19 mouse cellular contexts compared by ENCODE assay signal in the genomic region with DNA sequence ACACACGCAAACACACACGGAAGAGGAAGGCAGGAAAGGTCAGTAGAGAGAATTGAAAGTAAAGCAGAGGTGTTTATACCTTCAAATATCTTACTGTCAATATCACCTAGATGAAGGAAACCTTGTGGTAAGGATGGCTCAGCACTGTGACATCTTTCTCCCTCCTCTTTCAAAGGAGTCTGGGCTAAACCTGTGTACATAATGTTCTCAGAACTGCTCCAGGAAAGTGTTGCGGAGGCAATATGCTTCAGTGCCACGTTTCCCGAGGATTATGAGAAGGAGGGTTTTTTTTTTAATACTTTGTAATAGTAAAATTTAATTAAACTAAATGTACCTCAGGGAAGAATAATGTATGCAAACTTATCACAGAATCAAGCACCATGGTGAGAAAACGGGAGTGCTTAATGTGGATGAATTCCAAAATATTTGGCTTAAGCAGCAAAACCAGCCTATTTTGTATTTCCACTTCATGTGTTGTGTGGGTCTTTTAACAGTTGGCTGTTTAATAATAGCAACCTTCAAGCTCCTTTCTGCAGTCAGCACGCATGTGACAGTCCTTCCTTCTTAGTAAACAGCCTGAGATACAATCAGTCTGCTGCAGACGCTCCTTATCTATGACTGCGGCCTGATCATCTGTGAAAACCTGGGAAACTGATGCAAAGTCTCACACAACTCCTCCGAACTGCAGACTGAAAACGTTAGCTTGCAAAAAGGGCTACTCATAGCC.
A peak's percentile ranks its signal among the peaks of the same experiment; 100 is the strongest.
DNase-seq lines count a peak whose midpoint lies in the region; TF ChIP-seq lines count a peak whose summit lies in the region.
"Had no signal": no experiment of that assay in that cellular context is flagged by ENCODE, and none has a peak within 500 bp of the region (broad histone marks: within the 10 kb centered on the region; RNA-seq: fewer than 3 reads in every experiment).

No protein-coding gene starts in this region.

- intact Hi-C loops in left cerebral cortex, adult 2 months (cut with DNase I), result loop anchor here (5.0 kb wide), 1 partner anchor 259 kb away; no protein-coding TSS in a partner anchor

- no peak for TF ChIP-seq CTCF in left cerebral cortex, adult 2 months (IDR thresholded peaks at IDR 0.05)

- DNase-seq in left cerebral cortex, adult 11 months (ENCODE audit: low spot score), result peak; percentile 1
- DNase-seq in left cerebral cortex, adult 2 months (ENCODE audit: extremely low spot score in 1 of 2, low spot score in 2 of 2), result no peak
- peak; percentile 55 for DNase-seq in brain, adult 2 months (ENCODE audit: low read depth, low spot score)
- peak; percentile 47 for DNase-seq in layer of hippocampus, adult 9-11 months
- peak; percentile 62 for DNase-seq in telencephalon, adult 2 months (ENCODE audit: low read depth, low spot score)
- DNase-seq in urinary bladder, postnatal 10 days (ENCODE audit: low spot score), result no peak
- DNase-seq in thymus, postnatal 0 days (ENCODE audit: low spot score), result no peak
- DNase-seq: adrenal gland, postnatal 14 days; cerebellum, adult 11 months; cerebellum, postnatal 14 days; kidney, adult 2 months; kidney, postnatal 10 days; spleen, adult 18-20 months had no signal

- H3K4me3 ChIP-seq in left cerebral cortex, adult 2 months, result no peak overlapping the region
- H3K4me3 ChIP-seq: embryonic facial prominence, embryonic 15.5 days; hindbrain, embryonic 12.5 days; limb, embryonic 15.5 days; liver, embryonic 15.5 days; midbrain, embryonic 10.5 days had no signal

- no peak overlapping the region for H3K27ac ChIP-seq in left cerebral cortex, adult 2 months
- H3K27ac ChIP-seq: embryonic facial prominence, embryonic 15.5 days; hindbrain, embryonic 12.5 days; limb, embryonic 15.5 days; liver, embryonic 15.5 days; macrophage; midbrain, embryonic 10.5 days had no signal

Comparison
In these comparisons a context has a peak if more than half of its experiments do, and no peak if none do; other contexts are left out.
1. DNase-seq: peak in left cerebral cortex, adult 11 months (single experiment), brain, adult 2 months (single experiment), layer of hippocampus, adult 9-11 months (single experiment) and telencephalon, adult 2 months (single experiment); none in left cerebral cortex, adult 2 months (0 of 2), urinary bladder, postnatal 10 days (single experiment) and thymus, postnatal 0 days (single experiment).